Mouse (Mus musculus) heart, embryonic 13.5 days (tissue): ENCODE results near the gene Meis1. TPM values are rescaled to one million over a fixed set of nuclear protein-coding genes. Genes with fewer than 3 reads are reported as not detected.

Experiments
- ATAC-seq: fragments of 200-750 bp; cut with Nextera tagmentation; 2 replicates; pipeline ENCODE4 v1.8.0; 2017; ENCODE audit warnings: moderate TSS enrichment; ENCODE audit not compliant: insufficient number of reproducible peaks, low FRiP score, low TSS enrichment; ENCODE audit errors: extremely low read depth
- H3K27ac ChIP-seq: fragments of 300-500 bp; sonication (generic); replicated peaks from 2 replicates; pipeline ENCODE4 v1.5.1; 2015; ENCODE audit warnings: moderate library complexity, mild to moderate bottlenecking, inconsistent platforms
- H3K27me3 ChIP-seq: fragments of 300-500 bp; sonication (generic); replicated peaks from 2 replicates; pipeline ENCODE4 v1.6.1; 2015; ENCODE audit warnings: mild to moderate bottlenecking, inconsistent platforms
- H3K36me3 ChIP-seq: fragments of 300-500 bp; sonication (generic); 2 replicates; pipeline ENCODE4 v1.6.1; 2015; ENCODE audit warnings: mild to moderate bottlenecking, inconsistent platforms
- H3K4me1 ChIP-seq: fragments of 300-500 bp; sonication (generic); 2 replicates; pipeline ENCODE4 v1.6.1; 2015; ENCODE audit warnings: inconsistent platforms
- H3K4me2 ChIP-seq: fragments of 300-500 bp; sonication (generic); 2 replicates; pipeline ENCODE4 v1.6.1; 2015; ENCODE audit warnings: inconsistent platforms, mild to moderate bottlenecking, moderate library complexity
- H3K4me3 ChIP-seq: fragments of 300-500 bp; sonication (generic); 2 replicates; pipeline ENCODE4 v1.5.1; 2015; ENCODE audit warnings: moderate library complexity, mild to moderate bottlenecking, inconsistent platforms
- H3K9ac ChIP-seq: fragments of 300-500 bp; sonication (generic); 2 replicates; pipeline ENCODE4 v1.6.1; 2015; ENCODE audit warnings: inconsistent platforms, mild to moderate bottlenecking, moderate library complexity
- H3K9me3 ChIP-seq: fragments of 300-500 bp; sonication (generic); 2 replicates; pipeline ENCODE4 v1.6.1; 2016; ENCODE audit warnings: inconsistent platforms
- WGBS: fragments of 180-500 bp; shearing (Covaris S2); methylation state at CpG from one replicate; pipeline ENCODE4 v1.1.7; 2015; ENCODE audit warnings: mixed read lengths; 5-methylcytosine and 5-hydroxymethylcytosine counted together
- polyA plus RNA-seq: library from polyadenylated mRNA; unstranded; fragments of >200 nt; fragmentation: Nextera tagmentation; extraction: Ambion mirVana; gene quantifications from 2 replicates; pipeline ENCODE4 v1.2.1, GENCODE M21; 2015

The Meis1 gene
- polyA plus RNA-seq, 1 experiment from 2014 or later = 65.4 TPM

GRCm38 (mm10) chr11:18897921-18898646, 120.7 kb downstream of the Meis1 start:
- Histone ChIP-seq H3K4me1 (peaks cover 53% of the 10 kb centered on the region), H3K9me3 (no peaks in the 10 kb centered on the region), H3K4me3 (no peak overlapping the region), H3K9ac (no peak overlapping the region), H3K27me3 (no peaks in the 10 kb centered on the region), H3K4me2 (no peak overlapping the region), H3K27ac (peak overlapping the region; percentile 33), H3K36me3 (peaks cover 8% of the 10 kb centered on the region)
- ATAC-seq = no peak
- 33% methylated on average over 7 of the region's 7 CpGs for WGBS

DNA sequence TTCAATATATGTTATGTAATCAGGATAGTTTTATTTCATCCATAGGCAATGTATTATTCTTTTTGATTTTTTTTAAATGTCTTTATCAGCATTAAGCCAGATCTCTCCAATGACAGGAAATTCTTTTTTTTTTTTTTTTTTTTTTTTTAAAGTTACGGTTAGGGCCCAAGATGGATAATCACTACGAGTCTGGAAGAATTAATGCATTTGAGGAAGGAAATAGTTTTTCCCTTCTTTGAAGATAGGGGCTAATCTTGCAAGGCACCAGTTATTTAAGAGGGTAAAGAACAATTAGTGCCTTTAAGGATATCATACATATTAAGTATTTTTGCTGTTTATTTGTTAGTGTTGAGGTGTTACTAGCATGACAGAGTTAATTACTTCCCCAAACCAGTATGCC, 121.5 kb downstream of the Meis1 start:
- no peak overlapping the region; the same call in 1 of the 2 replicates for H3K27ac ChIP-seq
- no peak for ATAC-seq
- WGBS = 52% methylated on average over 2 of the region's 2 CpGs
- H3K4me2 ChIP-seq = no peak overlapping the region
- no peaks in the 10 kb centered on the region for H3K9me3 ChIP-seq
- peaks cover 58% of the 10 kb centered on the region for H3K4me1 ChIP-seq
- H3K4me3 ChIP-seq = no peak overlapping the region
- no peak overlapping the region for H3K9ac ChIP-seq
- peaks cover 7% of the 10 kb centered on the region for H3K36me3 ChIP-seq
- H3K27me3 ChIP-seq = no peaks in the 10 kb centered on the region

- no peak overlapping the region for H3K4me2 ChIP-seq
- H3K36me3 ChIP-seq = peaks cover 11% of the 10 kb centered on the region
- H3K27me3 ChIP-seq = no peaks in the 10 kb centered on the region
- no peak overlapping the region for H3K4me3 ChIP-seq
- WGBS = 37% methylated on average over 2 of the region's 2 CpGs
- H3K9ac ChIP-seq = no peak overlapping the region
- H3K27ac ChIP-seq = no peak overlapping the region
- H3K4me1 ChIP-seq = peaks cover 34% of the 10 kb centered on the region
- H3K9me3 ChIP-seq = no peaks in the 10 kb centered on the region
- no peak for ATAC-seq
Observed at GRCm38 (mm10) chr11:18892470-18892869, 126.3 kb downstream of the Meis1 start.

- no peak for ATAC-seq
- H3K27ac ChIP-seq = 0 out of 2 replicates have a peak overlapping the region, but pooled peaks have one; percentile 32
- peaks cover 42% of the 10 kb centered on the region for H3K4me1 ChIP-seq
- 39% methylated on average over 5 of the region's 5 CpGs for WGBS
- no peaks in the 10 kb centered on the region for H3K9me3 ChIP-seq
- no peak overlapping the region for H3K4me2 ChIP-seq
- no peaks in the 10 kb centered on the region for H3K27me3 ChIP-seq
- peaks cover 25% of the 10 kb centered on the region for H3K36me3 ChIP-seq
- H3K4me3 ChIP-seq = no peak overlapping the region
- H3K9ac ChIP-seq = no peak overlapping the region
Observed at GRCm38 (mm10) chr11:18889139-18889538, 129.6 kb downstream of the Meis1 start.

DNA sequence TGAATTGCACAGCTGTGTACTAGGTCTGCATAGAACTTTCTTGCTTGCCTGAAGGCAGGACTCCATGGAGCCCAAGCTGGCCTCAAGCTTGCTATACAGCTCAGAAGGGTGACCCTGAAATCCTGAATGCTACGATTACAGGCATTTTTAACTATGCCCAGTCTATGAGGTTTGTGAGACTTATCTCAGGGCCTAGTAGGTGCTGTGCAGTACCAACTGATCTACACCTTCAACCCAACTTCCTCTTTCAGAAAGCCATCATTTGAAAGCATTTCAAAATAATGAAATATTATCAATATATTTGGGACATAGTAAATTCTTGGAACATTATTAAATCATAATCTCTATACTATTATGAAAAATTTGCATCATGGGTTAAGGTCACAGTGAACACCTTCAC, 130.1 kb downstream of the Meis1 start:
- H3K36me3 ChIP-seq = peaks cover 30% of the 10 kb centered on the region
- no peak overlapping the region; the same call in 1 of the 2 replicates for H3K27ac ChIP-seq
- no peak for ATAC-seq
- peaks cover 46% of the 10 kb centered on the region for H3K4me1 ChIP-seq
- WGBS = 73% methylated on average over 1 of the region's 1 CpGs
- H3K27me3 ChIP-seq = no peaks in the 10 kb centered on the region
- H3K4me2 ChIP-seq = no peak overlapping the region
- H3K9me3 ChIP-seq = no peaks in the 10 kb centered on the region
- no peak overlapping the region for H3K9ac ChIP-seq
- no peak overlapping the region for H3K4me3 ChIP-seq

GRCm38 (mm10) chr11:18885729-18886325, 133.0 kb downstream of the Meis1 start:
- Histone ChIP-seq H3K4me3 (no peak overlapping the region), H3K9ac (peak overlapping the region; percentile 16; the same call in 1 of the 2 replicates), H3K27ac (peak overlapping the region; percentile 50), H3K4me1 (peaks cover 47% of the 10 kb centered on the region), H3K4me2 (peak overlapping the region; percentile 24), H3K36me3 (peaks cover 47% of the 10 kb centered on the region), H3K9me3 (no peaks in the 10 kb centered on the region), H3K27me3 (no peaks in the 10 kb centered on the region)
- 32% methylated on average over 9 of the region's 9 CpGs for WGBS
- ATAC-seq = no peak

GRCm38 (mm10) chr11:18885036-18885728, 133.6 kb downstream of the Meis1 start:
- peaks cover 49% of the 10 kb centered on the region for H3K4me1 ChIP-seq
- 53% methylated on average over 6 of the region's 6 CpGs for WGBS
- no peak for ATAC-seq
- peak overlapping the region; percentile 16; the same call in 1 of the 2 replicates for H3K9ac ChIP-seq
- no peaks in the 10 kb centered on the region for H3K9me3 ChIP-seq
- H3K36me3 ChIP-seq = peaks cover 46% of the 10 kb centered on the region
- peak overlapping the region; percentile 50 for H3K27ac ChIP-seq
- H3K4me2 ChIP-seq = peak overlapping the region; percentile 24
- no peaks in the 10 kb centered on the region for H3K27me3 ChIP-seq
- no peak overlapping the region for H3K4me3 ChIP-seq

DNA sequence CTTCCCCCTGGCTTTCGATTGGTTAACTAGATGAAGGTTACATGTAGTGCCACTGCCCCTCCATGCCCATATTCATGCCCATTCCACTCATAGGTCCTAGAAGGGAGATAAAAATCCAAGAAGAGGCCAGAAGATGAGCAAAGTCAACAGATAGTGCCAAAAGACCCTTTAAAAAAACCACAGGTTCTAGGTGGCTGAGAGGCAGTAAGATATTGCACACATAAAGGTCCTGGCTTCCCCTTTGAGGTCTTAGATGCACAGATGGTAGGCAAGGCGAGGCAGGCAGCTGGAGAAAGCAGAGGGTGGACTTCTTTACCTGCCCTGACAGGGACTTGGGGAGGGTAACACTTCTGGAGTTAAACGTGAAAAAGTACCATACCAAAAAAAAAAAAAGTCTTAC, 134.8 kb downstream of the Meis1 start:
- Histone ChIP-seq H3K27me3 (no peaks in the 10 kb centered on the region), H3K9ac (no peak overlapping the region), H3K27ac (no peak overlapping the region; the same call in 1 of the 2 replicates), H3K36me3 (peaks cover 46% of the 10 kb centered on the region), H3K4me3 (no peak overlapping the region), H3K9me3 (no peaks in the 10 kb centered on the region), H3K4me1 (peaks cover 50% of the 10 kb centered on the region), H3K4me2 (no peak overlapping the region)
- no peak for ATAC-seq
- WGBS = 70% methylated on average over 3 of the region's 3 CpGs

DNA sequence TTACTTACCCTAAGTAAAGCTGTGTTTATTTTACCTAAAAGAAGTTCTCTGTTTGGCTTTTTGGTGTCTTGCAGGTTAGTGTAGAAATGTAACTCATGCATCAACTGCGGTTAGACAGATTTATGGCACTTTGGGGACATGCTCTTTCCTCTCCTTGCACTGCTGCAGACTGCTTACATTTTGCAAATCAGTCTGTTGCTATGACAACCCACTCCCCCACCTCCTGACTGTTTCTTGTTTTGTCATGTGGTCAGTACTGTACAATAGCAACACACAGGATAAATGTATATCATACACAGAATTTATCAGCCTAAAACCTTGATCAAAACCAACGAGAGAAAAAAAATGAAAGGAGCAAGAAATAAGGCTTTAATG, 135.3 kb downstream of the Meis1 start:
- no peak overlapping the region for H3K4me3 ChIP-seq
- H3K27me3 ChIP-seq = no peaks in the 10 kb centered on the region
- 55% methylated on average over 2 of the region's 2 CpGs for WGBS
- H3K36me3 ChIP-seq = peaks cover 46% of the 10 kb centered on the region
- no peaks in the 10 kb centered on the region for H3K9me3 ChIP-seq
- no peak overlapping the region for H3K9ac ChIP-seq
- H3K4me1 ChIP-seq = peaks cover 46% of the 10 kb centered on the region
- no peak for ATAC-seq
- H3K27ac ChIP-seq = no peak overlapping the region
- H3K4me2 ChIP-seq = no peak overlapping the region

DNA sequence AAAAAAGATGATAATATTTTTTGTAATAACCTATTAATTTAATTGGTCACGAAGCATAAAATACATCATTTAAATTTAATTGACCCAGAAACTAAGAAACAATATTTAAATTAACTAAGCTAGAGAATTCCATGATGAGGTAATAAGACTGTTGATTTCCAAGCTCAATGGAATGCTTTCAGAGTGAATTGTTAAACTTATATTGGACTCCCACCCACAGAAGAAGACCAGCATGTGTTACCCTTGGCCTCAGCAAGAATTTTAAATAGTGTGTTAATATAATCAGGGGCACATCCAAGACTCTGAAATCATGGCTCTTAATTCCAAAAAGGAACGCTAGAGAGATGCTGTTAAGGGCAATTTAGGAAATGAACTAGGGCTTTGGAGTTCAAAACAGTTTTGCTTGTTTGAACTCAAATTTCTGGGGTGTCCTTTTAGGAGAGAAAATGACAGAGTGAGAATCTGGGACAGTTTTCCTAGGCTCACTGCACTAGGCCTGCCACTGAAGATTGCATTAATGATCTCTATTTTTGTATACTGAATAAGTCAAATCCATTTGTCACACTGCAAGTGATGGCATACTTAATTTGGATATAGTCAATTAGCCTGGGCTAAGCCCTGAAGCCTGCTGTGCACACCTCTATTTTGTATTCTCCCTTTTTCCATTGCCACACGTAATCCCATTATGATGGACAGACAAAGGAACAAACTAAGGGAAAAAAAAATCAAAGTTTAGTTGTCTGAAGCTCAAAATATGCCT, 135.9 kb downstream of the Meis1 start:
- 75% methylated on average over 3 of the region's 3 CpGs for WGBS
- Histone ChIP-seq H3K27ac (no peak overlapping the region), H3K9me3 (no peaks in the 10 kb centered on the region), H3K4me3 (no peak overlapping the region), H3K4me1 (peaks cover 42% of the 10 kb centered on the region), H3K36me3 (peaks cover 46% of the 10 kb centered on the region), H3K4me2 (no peak overlapping the region), H3K27me3 (no peaks in the 10 kb centered on the region), H3K9ac (no peak overlapping the region)
- no peak for ATAC-seq

- ATAC-seq = no peak
- no peak overlapping the region for H3K27ac ChIP-seq
- no peak overlapping the region for H3K4me2 ChIP-seq
- 84% methylated on average over 5 of the region's 5 CpGs for WGBS
- H3K36me3 ChIP-seq = peaks cover 46% of the 10 kb centered on the region
- H3K9ac ChIP-seq = no peak overlapping the region
- no peak overlapping the region for H3K4me3 ChIP-seq
- no peaks in the 10 kb centered on the region for H3K27me3 ChIP-seq
- no peaks in the 10 kb centered on the region for H3K9me3 ChIP-seq
- peaks cover 42% of the 10 kb centered on the region for H3K4me1 ChIP-seq
Observed at GRCm38 (mm10) chr11:18882315-18882714, 136.5 kb downstream of the Meis1 start.
